Mouse (Mus musculus) neutrophil, adult 5-6 weeks (primary cell): Measurements from ENCODE around the gene Zfp867. TPM values are rescaled to one million over a fixed set of nuclear protein-coding genes. Genes with fewer than 3 reads are reported as not detected.

Experiments
- ATAC-seq: fragments of 151-379, 151-347 bp; 2 replicates; pipeline ENCODE4 v1.8.0; 2017; ENCODE audit warnings: mild to moderate bottlenecking, moderate TSS enrichment; ENCODE audit not compliant: insufficient number of reproducible peaks, poor library complexity, low FRiP score, severe bottlenecking; ENCODE audit errors: extremely low read depth
- total RNA-seq: library from RNA; stranded (forward); fragments of 200-1000 nt; gene quantifications from 2 replicates; pipeline ENCODE4 v1.2.3, GENCODE M21; 2017

The Zfp867 gene
- total RNA-seq, 1 experiment from 2014 or later = 2.7 TPM

- ATAC-seq = no peak
Measured at GRCm38 (mm10) chr11:59412999-59413863, 59.0 kb downstream of the Zfp867 start.

- no peak for ATAC-seq
Measured at GRCm38 (mm10) chr11:59412058-59412457, 60.2 kb downstream of the Zfp867 start.

Other genes with a start within 250 kb of the Zfp867 start
- gene Arf1, start 244.2 kb downstream of the Zfp867 start, total RNA-seq = 210 and 259 TPM in 2 replicates
- not detected in 2 replicates for gene Wnt3a, start 181.7 kb downstream of the Zfp867 start, total RNA-seq
- not detected in 2 replicates for gene Wnt9a, start 165.5 kb downstream of the Zfp867 start, total RNA-seq
- not detected in 2 replicates for gene Prss38, start 96.8 kb downstream of the Zfp867 start, total RNA-seq
- 10.4 and 11.2 TPM in 2 replicates for gene Jmjd4, start 22.4 kb downstream of the Zfp867 start, total RNA-seq
- 6.3 and 6.9 TPM in 2 replicates for gene Snap47, start 21.3 kb downstream of the Zfp867 start, total RNA-seq
- gene Zkscan17, start 54.3 kb upstream of the Zfp867 start, total RNA-seq = 9.2 and 14.0 TPM in 2 replicates
- 146 and 152 TPM in 2 replicates for gene Nlrp3, start 69.1 kb upstream of the Zfp867 start, total RNA-seq
- not detected in 2 replicates for gene Olfr222, start 103.8 kb upstream of the Zfp867 start, total RNA-seq
- not detected in 2 replicates for gene Olfr223, start 120.8 kb upstream of the Zfp867 start, total RNA-seq
- 71.6 and 72.9 TPM in 2 replicates for gene Mprip, start 188.8 kb upstream of the Zfp867 start, total RNA-seq